Mouse (Mus musculus): ENCODE measurements around the gene AU040320.

AU040320 gene

GRCm38 (mm10) chr4:126779826-126780775 lies 26.8 kb downstream of the AU040320 start:
- in situ Hi-C loops (cut with MseI, MboI): no loop called here

DNA sequence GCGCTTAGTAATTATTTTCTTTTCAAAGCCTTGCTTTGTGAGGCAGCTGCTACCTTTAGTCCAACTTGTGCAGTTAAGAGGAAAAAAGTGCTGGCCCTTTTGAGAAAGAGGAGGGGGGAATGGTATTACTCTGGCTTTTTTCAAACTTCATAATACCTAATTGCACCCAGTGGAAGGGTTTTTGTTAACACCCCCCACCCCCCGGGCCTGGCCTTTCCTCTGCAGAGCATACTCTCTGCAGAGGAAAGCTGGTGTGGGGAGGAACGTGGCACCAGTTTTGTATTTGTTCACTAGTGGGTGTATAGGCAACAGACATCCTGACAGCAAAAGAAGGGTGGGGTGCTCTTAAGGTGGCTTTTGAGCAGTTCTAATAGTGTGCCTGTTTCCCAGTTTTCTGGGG lies 28.5 kb downstream of the AU040320 start:
- in situ Hi-C loops (cut with MseI, MboI): no loop called here

DNA sequence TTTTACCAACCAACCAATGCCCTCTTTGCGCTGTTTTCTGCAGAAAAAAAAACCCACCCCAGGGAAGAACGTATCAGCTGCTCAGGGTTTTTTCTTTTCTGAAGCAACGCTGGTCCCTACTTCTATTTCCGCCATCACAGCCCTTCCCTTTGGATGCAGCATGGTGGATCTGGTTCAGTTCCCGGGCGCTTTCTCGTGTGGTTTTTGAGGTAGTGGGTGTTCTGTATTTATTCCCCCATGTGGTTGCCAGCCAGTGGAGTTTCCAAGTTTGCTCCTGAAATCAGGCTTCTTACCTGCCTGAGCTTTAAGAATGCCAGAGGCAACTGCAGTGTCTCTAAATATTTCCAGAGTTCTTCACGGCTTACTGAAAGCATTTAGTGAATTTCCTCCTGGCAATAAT lies 29.2 kb downstream of the AU040320 start:
- in situ Hi-C loops (cut with MseI, MboI): no loop called here

DNA sequence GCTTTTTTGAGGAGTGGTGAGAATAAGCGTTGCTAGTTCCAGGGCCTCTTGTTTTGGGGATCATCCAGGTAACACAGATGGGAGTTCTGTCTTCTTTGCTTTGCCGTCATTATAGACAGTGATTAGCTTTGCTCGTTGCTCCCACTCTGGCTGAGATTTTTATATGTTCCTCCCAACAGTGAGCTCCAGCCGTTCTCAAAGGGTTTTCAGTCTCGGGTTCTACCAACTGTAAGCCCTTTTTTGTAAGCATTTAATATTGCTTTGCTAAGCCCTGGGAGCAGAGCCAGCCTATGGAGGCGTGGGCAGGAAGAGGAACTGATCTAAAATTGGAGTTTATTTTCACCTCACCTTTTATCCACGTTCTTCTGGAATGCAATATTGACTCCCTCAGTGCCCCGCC lies 29.7 kb downstream of the AU040320 start:
- in situ Hi-C loops (cut with MseI, MboI): no loop called here

GRCm38 (mm10) chr4:126792341-126793102 lies 39.2 kb downstream of the AU040320 start:
- in situ Hi-C loops (cut with MseI, MboI): no loop called here

DNA sequence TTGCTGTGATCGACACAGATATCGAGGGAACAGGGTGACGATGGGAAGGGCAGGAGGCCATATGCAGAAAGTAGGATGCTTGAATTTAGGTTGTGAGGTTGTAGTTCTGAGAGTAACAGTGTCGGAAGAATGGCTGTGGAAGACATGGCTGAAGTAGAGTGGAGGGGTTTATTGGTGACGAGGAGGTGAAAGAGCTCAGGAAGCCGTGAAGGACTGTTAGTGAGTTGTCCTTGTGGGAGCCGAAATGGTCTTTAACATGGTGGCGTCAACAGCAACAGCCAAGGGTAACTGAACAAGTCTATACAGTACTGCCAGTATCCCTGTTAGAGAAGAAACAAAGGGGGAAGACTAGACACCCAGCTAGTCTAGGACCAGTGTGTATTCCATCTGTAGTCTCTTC lies 48.8 kb downstream of the AU040320 start:
- in situ Hi-C loops (cut with MseI, MboI): no loop called here

GRCm38 (mm10) chr4:126803268-126803873 lies 50.0 kb downstream of the AU040320 start:
- in situ Hi-C loops (cut with MseI, MboI): no loop called here

DNA sequence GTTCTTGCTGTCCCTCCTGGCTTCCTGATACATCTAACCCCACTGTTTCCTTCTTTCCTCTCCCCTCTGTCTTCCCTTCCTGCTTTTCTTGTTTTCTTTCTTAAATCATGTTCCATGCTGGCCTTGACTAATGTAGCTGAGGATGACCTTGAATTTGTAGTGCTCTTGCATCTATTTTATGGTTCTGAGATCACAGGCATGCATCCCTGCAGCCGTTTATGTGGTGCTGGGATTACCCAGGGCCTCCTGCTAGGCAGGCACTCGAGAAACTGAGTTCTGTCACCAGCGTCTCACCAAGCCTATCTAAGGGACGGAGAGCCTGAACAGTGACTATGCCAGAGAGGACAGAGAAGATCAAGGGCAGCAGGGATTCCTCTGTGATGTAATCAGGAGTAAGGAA lies 52.4 kb downstream of the AU040320 start:
- in situ Hi-C loops (cut with MseI, MboI): no loop called here

GRCm38 (mm10) chr4:126806692-126807427 lies 53.5 kb downstream of the AU040320 start:
- in situ Hi-C loops (cut with MseI, MboI): no loop called here

DNA sequence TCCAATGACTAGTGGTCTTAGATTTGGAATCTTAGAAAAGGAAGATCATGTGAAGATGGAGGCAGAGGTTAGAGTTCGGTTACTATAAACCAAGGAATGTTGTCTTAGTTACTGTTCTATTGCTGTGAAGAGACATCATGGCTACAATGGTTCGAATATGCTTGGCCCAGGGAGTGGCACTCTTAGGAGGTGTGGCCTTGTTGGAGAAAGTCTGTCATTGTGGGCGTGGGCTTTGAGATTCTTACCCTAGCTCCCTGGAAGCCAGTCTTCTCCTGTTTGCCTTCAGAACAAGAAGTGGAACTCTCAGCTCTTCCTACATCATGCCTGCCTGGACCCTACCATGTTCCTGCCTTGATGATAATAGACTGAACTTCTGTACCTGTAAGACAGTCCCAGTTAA lies 57.2 kb downstream of the AU040320 start:
- in situ Hi-C loops (cut with MseI, MboI): no loop called here

DNA sequence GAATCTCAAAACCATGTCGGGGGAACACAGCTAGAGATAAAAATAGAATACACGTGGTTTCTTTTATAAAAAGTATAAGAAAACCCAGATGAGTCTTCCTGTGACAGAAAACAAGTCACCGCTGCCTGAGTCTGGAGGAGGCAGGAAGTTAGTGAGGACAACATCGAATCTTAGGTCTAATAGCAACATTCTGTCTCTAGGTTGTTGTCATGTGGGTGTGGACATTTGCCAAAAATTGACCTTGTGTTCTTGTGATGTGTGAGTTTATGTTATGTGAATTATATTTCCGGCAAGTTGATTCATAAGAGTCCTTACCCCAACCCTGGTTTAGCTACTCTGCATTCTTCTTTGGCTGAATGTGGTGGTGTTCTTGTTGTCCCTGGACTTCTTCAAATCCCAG lies 59.9 kb downstream of the AU040320 start:
- in situ Hi-C loops (cut with MseI, MboI): no loop called here

DNA sequence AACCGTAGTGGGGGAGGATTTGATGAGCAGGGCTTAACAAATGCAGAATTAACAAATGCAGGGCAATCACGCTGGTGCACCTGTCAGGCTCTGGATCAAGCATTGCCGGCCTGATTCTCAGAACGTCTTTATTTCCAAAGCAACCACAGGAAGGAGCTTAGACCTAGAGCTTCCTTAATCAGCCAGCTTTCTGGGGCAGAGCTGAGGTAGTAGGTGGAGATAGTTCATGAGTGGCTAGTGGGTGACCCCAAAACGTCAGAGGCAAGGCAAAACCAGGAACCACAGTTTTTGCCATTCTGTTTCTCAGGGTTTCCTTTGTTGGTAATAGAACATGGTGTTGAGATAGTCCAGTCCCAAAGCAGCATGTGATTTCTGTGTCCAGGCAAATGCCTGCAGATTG lies 61.5 kb downstream of the AU040320 start:
- in situ Hi-C loops (cut with MseI, MboI): no loop called here

GRCm38 (mm10) chr4:126822891-126823882 lies 69.8 kb downstream of the AU040320 start:
- in situ Hi-C loops (cut with MseI, MboI): no loop called here

GRCm38 (mm10) chr4:126823917-126824316 lies 70.6 kb downstream of the AU040320 start:
- in situ Hi-C loops (cut with MseI, MboI): no loop called here

- in situ Hi-C loops (cut with MseI, MboI): no loop called here
Observed at GRCm38 (mm10) chr4:126831122-126831521, 77.8 kb downstream of the AU040320 start.

DNA sequence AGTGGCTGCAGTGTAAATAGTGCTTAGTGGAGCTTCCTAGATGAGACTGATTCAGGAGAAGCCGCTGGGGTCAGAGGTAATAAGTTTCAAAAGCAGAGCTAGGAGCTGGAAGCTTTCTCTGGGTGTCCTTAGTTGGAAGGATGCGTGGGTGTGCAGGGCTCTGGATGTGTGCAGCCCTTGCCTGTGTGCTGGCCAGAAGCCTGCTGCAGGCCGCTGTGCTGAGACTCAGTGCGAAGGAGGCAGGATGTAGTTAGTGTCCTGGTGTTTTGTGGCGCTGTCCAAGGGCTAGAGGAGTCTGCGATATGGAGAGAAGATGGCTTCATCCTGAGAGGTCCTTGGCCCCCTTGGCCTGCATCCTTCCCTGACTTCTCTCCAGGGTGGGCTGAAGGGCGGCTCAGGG lies 85.5 kb downstream of the AU040320 start:
- in situ Hi-C loops (cut with MseI, MboI): no loop called here

- in situ Hi-C loops (cut with MseI, MboI): no loop called here
Observed at GRCm38 (mm10) chr4:126839873-126840272, 86.5 kb downstream of the AU040320 start.

GRCm38 (mm10) chr4:126840996-126841560 lies 87.7 kb downstream of the AU040320 start:
- in situ Hi-C loops (cut with MseI, MboI): no loop called here

- in situ Hi-C loops (cut with MseI, MboI): no loop called here
Observed at GRCm38 (mm10) chr4:126842911-126843310, 89.6 kb downstream of the AU040320 start.

DNA sequence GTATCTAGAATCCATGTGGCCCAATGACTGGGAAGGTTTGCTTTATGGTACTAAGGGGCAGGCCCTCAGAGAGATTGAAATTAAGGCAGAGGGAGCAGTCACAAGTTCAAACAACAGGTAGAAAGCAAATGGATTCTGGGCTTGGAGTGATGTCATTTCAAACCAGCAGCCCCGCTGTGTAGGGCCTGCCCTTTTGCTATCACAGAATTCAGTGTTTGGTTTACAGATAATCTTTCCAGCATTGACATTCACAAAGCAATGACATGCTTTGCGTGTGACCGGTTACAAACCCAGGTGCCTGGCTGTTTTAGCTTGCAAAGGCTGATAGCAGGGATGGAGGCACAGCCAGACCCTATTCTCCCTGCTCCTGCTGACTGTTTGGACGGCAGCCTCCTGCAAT lies 92.3 kb downstream of the AU040320 start:
- in situ Hi-C loops (cut with MseI, MboI): no loop called here

Data from mouse trophoblast stem cell (cell line).